Mouse (Mus musculus) midbrain, embryonic 11.5 days (tissue): ENCODE results near the gene Orc4. TPM values are rescaled to one million over a fixed set of nuclear protein-coding genes. Genes with fewer than 3 reads are reported as not detected.
"Not testable (repeated sequence)": the region's sequence is repeated elsewhere in the genome, so short reads cannot be mapped to it uniquely, and the experiment has no call there.

Experiments
- ATAC-seq: fragments of 200-750 bp; cut with Nextera tagmentation; 2 replicates; pipeline ENCODE4 v1.8.0; 2017; ENCODE audit warnings: moderate TSS enrichment, moderate library complexity; ENCODE audit not compliant: low FRiP score
- DNase-seq: peaks from one replicate; pipeline ENCODE4 v3.0.0; 2015; ENCODE audit warnings: low spot score; ENCODE audit errors: missing footprints
- H3K27ac ChIP-seq: fragments of 300-500 bp; sonication (generic); 2 replicates; pipeline ENCODE4 v1.5.1; 2014; ENCODE audit warnings: low read depth, low read length
- H3K27me3 ChIP-seq: fragments of 300-500 bp; sonication (generic); 2 replicates; pipeline ENCODE4 v1.6.1; 2014; ENCODE audit warnings: mild to moderate bottlenecking, low read length, moderate library complexity, mixed read lengths; ENCODE audit not compliant: control insufficient read depth, insufficient read depth
- H3K36me3 ChIP-seq: fragments of 300-500 bp; sonication (generic); 2 replicates; pipeline ENCODE4 v1.6.1; 2014; ENCODE audit warnings: mild to moderate bottlenecking, low read length, moderate library complexity, mixed read lengths; ENCODE audit not compliant: control insufficient read depth, insufficient read depth
- H3K4me1 ChIP-seq: fragments of 300-500 bp; sonication (generic); 2 replicates; pipeline ENCODE4 v1.6.1; 2014; ENCODE audit warnings: low read length; ENCODE audit not compliant: control insufficient read depth, insufficient read depth
- H3K4me2 ChIP-seq: fragments of 300-500 bp; sonication (generic); 2 replicates; pipeline ENCODE4 v1.6.1; 2014; ENCODE audit warnings: mild to moderate bottlenecking, moderate library complexity
- H3K4me3 ChIP-seq: fragments of 300-500 bp; sonication (generic); 2 replicates; pipeline ENCODE4 v1.5.1; 2014; ENCODE audit warnings: low read depth, low read length
- H3K9ac ChIP-seq: fragments of 300-500 bp; sonication (generic); 2 replicates; pipeline ENCODE4 v1.6.1; 2014; ENCODE audit warnings: low read length
- H3K9me3 ChIP-seq: fragments of 300-500 bp; sonication (generic); 2 replicates; pipeline ENCODE4 v1.6.1; 2016; ENCODE audit warnings: low read length; ENCODE audit not compliant: control insufficient read depth
- WGBS: fragments of 180-500 bp; shearing (Covaris S2); extraction: QIAGEN DNeasy Blood & Tissue Kit; methylation state at CpG from one replicate; pipeline ENCODE4 v1.1.7; 2014; 5-methylcytosine and 5-hydroxymethylcytosine counted together
- polyA plus RNA-seq: library from polyadenylated mRNA; unstranded; fragments of >200 nt; fragmentation: Nextera tagmentation; extraction: Ambion mirVana; gene quantifications from 2 replicates; pipeline ENCODE4 v1.2.1, GENCODE M21; 2014

Orc4 gene
- polyA plus RNA-seq, 1 experiment from 2014 or later, result 142 TPM

DNA sequence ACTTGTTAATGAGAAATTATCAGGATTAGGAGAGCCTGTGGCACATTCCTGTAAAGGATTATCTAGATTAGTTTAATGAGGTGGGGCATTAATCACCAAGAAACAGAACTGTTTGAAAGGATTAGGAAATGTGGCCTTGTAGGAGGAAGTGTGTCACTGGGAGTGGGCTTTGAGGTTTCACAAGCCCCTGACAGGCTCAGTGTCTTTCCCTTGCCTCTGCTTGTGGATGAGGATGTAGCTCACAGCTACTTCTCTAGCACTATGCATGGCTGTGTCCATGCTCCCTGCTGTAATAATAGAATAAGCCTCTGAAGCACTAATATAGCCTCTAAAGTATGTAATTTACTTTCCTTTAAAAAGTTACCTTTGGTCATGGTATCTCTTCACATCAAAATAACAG is 34.2 kb downstream of the Orc4 start:
- Histone ChIP-seq H3K4me2 (no peak overlapping the region), H3K27ac (no peak overlapping the region), H3K27me3 (no peaks in the 10 kb centered on the region), H3K9me3 (no peaks in the 10 kb centered on the region), H3K9ac (no peak overlapping the region), H3K4me3 (no peak overlapping the region), H3K36me3 (no peaks in the 10 kb centered on the region), H3K4me1 (no peaks in the 10 kb centered on the region)
- DNase-seq (no peak), ATAC-seq (no peak)

DNA sequence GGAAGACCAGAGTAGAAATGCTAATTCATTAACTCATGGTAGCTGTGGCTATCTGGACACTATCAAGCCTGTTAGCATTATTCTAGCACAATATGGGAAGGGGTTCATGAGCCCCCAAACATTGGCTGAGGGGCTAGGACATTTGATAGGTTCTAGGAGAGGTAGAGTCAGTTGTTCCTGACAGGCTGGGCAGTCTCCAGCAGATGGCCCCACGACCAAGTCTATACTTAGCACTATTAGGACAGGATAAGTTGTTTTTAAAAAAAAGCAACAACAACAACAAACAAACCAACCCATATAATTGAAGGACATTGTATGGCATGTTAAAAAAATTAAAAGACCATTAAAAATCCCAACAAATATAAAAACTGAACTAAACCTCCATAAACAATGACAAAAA is 35.9 kb downstream of the Orc4 start:
- Histone ChIP-seq H3K27me3 (no peaks in the 10 kb centered on the region), H3K4me1 (no peaks in the 10 kb centered on the region), H3K36me3 (no peaks in the 10 kb centered on the region), H3K9ac (no peak overlapping the region), H3K27ac (no peak overlapping the region), H3K9me3 (no peaks in the 10 kb centered on the region), H3K4me2 (no peak overlapping the region), H3K4me3 (no peak overlapping the region)
- DNase-seq (no peak), ATAC-seq (no peak)
- WGBS, result 88% methylated on average over 1 of the region's 1 CpGs

DNA sequence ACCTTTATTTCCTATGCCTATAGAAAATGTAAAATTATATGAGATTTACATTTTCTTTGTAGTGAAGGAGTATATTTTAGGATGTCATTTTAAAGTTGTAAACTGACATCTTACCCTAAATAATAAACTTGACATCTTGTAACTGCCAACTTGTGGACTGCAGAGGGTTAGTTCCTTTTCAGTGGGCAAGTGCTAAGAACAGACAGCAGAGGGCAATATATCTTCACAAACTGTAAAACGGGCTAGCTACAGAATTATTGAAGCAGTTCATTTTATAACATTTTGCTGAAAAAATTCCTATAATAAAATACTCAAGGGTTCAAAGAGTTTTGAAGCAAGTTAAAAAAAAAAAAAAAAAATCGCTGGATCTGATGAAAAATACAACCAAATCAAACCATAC is 41.2 kb downstream of the Orc4 start:
- H3K36me3 ChIP-seq, result no peaks in the 10 kb centered on the region
- no peak overlapping the region for H3K27ac ChIP-seq
- no peaks in the 10 kb centered on the region for H3K9me3 ChIP-seq
- H3K9ac ChIP-seq, result no peak overlapping the region
- no peaks in the 10 kb centered on the region for H3K27me3 ChIP-seq
- no peak overlapping the region for H3K4me2 ChIP-seq
- WGBS, result 74% methylated on average over 2 of the region's 2 CpGs
- no peak for DNase-seq
- H3K4me1 ChIP-seq, result no peaks in the 10 kb centered on the region
- no peak for ATAC-seq
- H3K4me3 ChIP-seq, result no peak overlapping the region

DNA sequence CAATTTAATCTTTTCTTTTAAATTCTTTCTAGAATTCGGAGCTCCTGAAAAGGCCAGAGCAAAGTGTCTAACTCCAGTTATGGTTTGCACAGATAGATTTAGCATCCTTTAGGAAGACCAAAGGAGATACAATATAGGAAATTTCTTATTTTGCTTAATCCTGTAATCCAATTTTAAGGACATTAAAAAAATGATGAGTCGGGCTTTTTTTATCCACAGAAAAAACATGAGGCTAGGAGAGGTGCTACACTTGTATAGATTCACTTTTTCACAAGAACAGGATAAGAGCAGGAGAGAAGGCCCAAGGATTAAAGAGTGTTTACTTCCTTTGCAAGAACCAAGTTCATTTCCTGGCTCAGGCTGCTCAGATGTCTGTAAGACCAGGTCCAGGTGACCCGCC is 54.9 kb downstream of the Orc4 start:
- Histone ChIP-seq H3K27me3 (no peaks in the 10 kb centered on the region), H3K4me3 (no peak overlapping the region), H3K9me3 (no peaks in the 10 kb centered on the region), H3K36me3 (no peaks in the 10 kb centered on the region), H3K9ac (no peak overlapping the region), H3K27ac (no peak overlapping the region), H3K4me2 (no peak overlapping the region), H3K4me1 (no peaks in the 10 kb centered on the region)
- ATAC-seq (0 out of 2 replicates have a peak, but pooled peaks have one; percentile 22), DNase-seq (no peak)
- 79% methylated on average over 3 of the region's 3 CpGs for WGBS

DNA sequence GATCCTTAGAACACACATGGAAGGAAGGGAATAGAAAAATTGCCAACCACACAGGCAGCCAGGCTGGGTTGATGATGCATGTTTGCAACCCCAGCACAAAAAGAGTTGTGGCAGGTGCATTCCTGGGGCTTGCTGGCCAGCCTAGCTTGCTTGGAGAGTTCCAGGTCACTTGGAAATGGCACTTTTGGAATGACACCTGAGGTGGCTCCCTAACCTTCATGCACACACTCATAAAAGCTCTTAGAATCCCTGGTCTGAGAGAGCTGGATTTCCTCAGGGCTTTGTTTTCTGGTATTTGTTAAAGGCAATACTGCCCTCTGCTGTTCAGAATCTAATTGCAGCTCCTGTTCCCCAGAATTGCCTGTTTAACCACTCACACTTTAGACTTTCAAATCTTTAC is 64.1 kb downstream of the Orc4 start:
- H3K36me3 ChIP-seq, result no peaks in the 10 kb centered on the region

DNA sequence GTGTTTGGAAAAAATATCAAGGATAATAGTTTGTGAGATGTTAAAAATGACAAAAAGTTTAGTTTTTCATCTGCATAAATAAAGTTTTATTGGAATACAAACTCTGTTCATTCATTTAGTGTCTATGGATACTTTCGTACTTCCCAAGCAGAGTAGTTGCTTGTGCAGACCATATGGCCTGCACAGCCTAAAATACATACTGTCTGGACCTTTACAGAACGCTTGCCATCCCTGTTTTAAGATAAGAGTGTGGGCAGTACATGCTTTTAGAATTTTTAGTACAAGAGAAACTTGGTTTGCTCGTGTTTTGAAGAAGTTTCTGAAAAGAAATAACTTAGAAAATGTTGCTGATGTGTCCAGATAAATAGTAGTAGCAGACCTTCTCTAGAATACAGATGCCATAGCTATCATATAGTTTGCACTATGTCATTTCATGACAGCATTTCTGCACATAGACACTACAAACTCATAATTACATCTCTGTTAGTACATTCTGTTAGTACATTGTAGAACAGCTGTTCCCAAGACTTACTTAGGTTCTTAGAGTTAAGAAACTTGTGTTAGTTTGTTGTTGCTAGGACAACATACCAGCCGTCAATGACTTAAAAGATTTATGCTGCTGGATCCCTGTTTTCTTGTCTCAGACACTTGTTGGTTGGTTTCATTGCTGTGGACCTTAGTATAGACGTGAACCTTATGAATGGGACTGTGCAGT is 81.7 kb downstream of the Orc4 start:
- DNase-seq (no peak), ATAC-seq (no peak)
- no peaks in the 10 kb centered on the region for H3K36me3 ChIP-seq
- WGBS, result 86% methylated on average over 5 of the region's 5 CpGs
- H3K27me3 ChIP-seq, result no peaks in the 10 kb centered on the region
- H3K9ac ChIP-seq, result no peak overlapping the region
- H3K4me2 ChIP-seq, result no peak overlapping the region
- H3K4me3 ChIP-seq, result no peak overlapping the region
- no peak overlapping the region for H3K27ac ChIP-seq
- H3K4me1 ChIP-seq, result no peaks in the 10 kb centered on the region
- H3K9me3 ChIP-seq, result no peaks in the 10 kb centered on the region

More for the DNA sequence above, 64.1 kb downstream of the Orc4 start:
- Histone ChIP-seq H3K4me2 (no peak overlapping the region), H3K27ac (no peak overlapping the region), H3K4me1 (no peaks in the 10 kb centered on the region), H3K9me3 (no peaks in the 10 kb centered on the region), H3K4me3 (no peak overlapping the region), H3K9ac (no peak overlapping the region), H3K27me3 (no peaks in the 10 kb centered on the region)
- DNase-seq, result peak; percentile 95
- peak; percentile 65 for ATAC-seq

DNA sequence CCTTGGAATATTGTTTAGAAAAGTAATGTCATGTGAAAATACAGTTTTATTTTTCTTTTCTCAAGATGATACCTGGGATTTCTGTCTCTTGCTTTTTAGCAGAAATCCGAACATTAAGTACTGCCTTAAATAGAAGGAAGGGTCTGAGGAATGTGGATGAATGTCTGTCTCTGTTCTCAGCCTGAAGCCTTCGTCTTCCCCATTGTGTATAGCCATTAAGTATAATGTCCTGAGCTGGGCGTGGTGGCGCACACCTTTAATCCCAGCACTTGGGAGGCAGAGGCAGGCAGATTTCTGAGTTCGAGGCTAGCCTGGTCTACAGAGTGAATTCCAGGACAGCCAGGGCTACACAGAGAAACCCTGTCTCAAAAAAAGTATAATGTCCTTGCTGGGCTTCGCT is 84.5 kb downstream of the Orc4 start:
- ATAC-seq, result not testable (repeated sequence)
- WGBS, result 88% methylated on average over 6 of the region's 6 CpGs

More for the DNA sequence above, 84.5 kb downstream of the Orc4 start:
- H3K27ac ChIP-seq, H3K9ac ChIP-seq, H3K36me3 ChIP-seq, H3K4me2 ChIP-seq, H3K9me3 ChIP-seq, H3K27me3 ChIP-seq, DNase-seq, H3K4me1 ChIP-seq, H3K4me3 ChIP-seq: not testable (repeated sequence)

Other genes with a start within 250 kb of the Orc4 start
- gene Acvr2a, start 136.2 kb downstream of the Orc4 start, polyA plus RNA-seq, result 39.0 and 40.3 TPM in 2 replicates
- gene Mbd5, start 769 bp downstream of the Orc4 start, polyA plus RNA-seq, result 34.0 and 35.9 TPM in 2 replicates